Mouse (Mus musculus): ENCODE results near the gene Rpia.
A peak's percentile ranks its signal among the peaks of the same experiment; 100 is the strongest.
"Not testable (repeated sequence)": the region's sequence is repeated elsewhere in the genome, so short reads cannot be mapped to it uniquely, and the experiment has no call there.

The Rpia gene

GRCm38 (mm10) chr6:70791824-70792535, at the start of gene Rpia:
Gene Rpia, minus strand, starts transcription at chr6:70792232.
- DNase-seq: peak; percentile 97

GRCm38 (mm10) chr6:70840281-70840680, 48.2 kb upstream of the Rpia start:
- DNase-seq: no peak

- DNase-seq: no peak
Measured at GRCm38 (mm10) chr6:70838532-70838931, 46.5 kb upstream of the Rpia start.

- DNase-seq: no peak
Measured at GRCm38 (mm10) chr6:70837297-70837696, 45.3 kb upstream of the Rpia start.

- DNase-seq: no peak
Measured at GRCm38 (mm10) chr6:70831179-70831839, 39.3 kb upstream of the Rpia start.

- DNase-seq: no peak
Measured at GRCm38 (mm10) chr6:70830552-70830951, 38.5 kb upstream of the Rpia start.

GRCm38 (mm10) chr6:70829451-70829850, 37.4 kb upstream of the Rpia start:
- DNase-seq: peak; percentile 38

- peak; percentile 81 for DNase-seq
Measured at GRCm38 (mm10) chr6:70824987-70825337, 32.9 kb upstream of the Rpia start.

- peak; percentile 83 for DNase-seq
Measured at GRCm38 (mm10) chr6:70824085-70824986, 32.3 kb upstream of the Rpia start.

DNA sequence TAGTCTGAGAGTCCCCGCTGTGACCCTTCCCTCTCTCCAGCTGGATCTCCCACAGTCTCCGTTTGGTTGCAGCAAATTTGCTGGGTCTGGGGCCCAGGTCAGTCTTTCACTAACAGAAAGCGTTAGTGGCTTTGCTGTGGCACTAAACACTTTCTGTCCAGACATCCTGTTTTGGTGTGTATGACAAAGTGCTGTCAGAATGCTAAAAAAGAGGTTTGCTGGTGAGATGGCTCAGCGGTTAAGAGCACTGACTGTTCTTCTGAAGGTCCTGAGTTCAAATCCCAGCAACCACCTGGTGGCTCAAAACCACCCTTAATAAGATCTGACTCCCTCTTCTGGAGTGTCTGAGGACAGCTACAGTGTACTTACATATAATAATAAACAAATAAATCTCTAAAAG, 31.2 kb upstream of the Rpia start:
- not testable (repeated sequence) for DNase-seq

DNA sequence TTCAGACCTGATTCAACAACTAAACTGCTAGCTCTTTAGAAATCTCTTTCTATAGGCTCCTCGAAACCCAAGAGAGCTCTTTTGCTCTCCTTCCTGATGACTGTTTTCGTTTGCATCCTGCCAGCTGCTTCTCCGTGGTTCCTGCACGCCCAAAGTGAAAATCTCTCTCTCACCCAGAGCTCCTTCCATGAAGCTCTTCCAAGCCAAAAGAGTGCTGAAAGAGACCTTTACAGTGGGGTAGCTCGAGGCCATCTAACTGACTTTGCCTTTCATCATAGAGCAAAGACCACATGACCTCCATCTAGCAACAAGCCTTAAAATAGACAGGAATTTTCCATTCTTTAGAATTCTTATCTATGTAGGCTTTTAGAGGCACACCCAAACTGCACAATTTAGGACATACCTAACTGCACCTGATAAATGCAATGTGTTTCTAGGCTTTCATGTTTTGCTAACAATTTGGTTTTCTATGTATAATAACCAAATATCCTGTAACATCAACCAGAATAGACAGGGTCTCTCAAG, 30.4 kb upstream of the Rpia start:
- DNase-seq: no peak

DNA sequence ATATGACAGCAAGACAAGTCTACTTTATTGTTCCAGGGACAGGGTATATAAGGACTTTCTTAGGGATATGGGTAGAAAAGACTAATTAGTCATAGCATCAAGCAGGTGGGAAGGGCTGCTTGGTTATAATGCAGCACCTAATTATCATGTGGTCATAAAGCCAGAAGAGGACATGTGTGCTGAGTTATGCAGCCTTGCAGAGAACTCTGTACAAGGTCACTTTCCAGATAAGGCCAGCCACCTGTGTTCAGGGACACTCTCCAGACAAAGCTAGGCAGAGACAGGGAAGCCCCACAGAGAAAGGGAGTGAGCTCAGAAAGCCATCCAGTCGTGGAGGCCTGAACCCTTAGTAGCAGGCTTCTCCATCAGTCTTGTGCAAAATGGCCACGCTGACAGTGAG, 29.5 kb upstream of the Rpia start:
- DNase-seq: no peak

DNA sequence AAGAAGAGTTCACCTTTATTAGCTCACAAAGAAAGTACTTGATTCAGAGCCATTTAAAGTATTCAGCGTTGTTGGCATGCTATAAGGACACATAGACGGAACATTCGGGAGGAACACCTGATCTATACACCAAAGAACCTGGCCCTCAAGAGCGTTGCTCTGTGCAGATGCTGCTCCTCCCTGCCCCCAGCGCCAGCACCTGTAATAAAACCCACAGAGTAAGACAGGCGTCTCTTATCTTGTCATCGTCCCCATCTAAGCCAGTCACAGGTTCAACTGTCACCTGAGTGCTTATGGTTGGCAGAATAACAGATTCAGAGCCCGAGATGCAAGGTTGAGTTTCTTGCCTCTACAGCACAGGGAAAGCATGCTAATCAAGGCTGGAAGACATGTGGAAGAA, 23.4 kb upstream of the Rpia start:
- DNase-seq: peak; percentile 55

GRCm38 (mm10) chr6:70814629-70814950, 22.6 kb upstream of the Rpia start:
- no peak for DNase-seq

GRCm38 (mm10) chr6:70813921-70814628, 22.0 kb upstream of the Rpia start:
- peak; percentile 68 for DNase-seq

DNA sequence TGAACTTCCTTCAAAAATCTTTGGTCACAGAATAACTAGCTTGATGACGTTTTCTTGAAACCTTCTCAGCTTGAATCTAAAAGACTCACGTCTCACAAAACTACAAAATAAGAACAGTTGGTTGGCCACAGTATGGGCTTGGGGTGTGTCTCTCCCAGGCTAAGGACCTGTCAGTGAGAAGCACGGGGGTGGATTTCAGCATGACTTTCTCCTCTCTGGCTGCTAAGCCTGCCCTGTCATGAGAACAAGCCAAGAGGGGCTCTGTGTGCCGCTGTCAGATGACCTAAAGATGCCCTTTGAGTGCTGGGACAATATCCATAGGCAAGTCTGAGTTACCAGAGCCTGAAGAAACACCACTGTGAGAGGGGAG, 20.5 kb upstream of the Rpia start:
- DNase-seq: no peak

- peak; percentile 90 for DNase-seq
Measured at GRCm38 (mm10) chr6:70811557-70812525, 19.8 kb upstream of the Rpia start.

- no peak for DNase-seq
Measured at GRCm38 (mm10) chr6:70810524-70810923, 18.5 kb upstream of the Rpia start.

DNA sequence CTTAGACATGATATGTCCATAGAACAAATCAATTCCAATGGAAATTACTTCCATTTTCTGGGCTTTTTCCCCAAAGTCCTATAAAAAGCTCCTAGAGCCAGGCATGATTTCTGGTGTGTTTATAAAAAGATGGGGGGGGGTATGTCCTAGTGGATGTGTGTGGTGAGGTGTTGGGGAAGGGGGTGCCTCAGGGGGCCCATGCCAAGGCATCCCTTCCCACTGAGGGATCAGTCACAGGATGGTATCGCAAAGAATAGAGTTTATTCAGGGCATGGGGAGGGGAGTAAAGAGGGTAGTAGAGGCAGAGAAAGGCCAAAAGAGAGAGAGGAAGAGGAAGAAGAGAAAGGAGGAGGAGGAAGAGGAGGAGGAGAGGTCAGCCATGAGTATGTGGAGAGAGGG, 14.5 kb upstream of the Rpia start:
- DNase-seq: no peak

- peak; percentile 71 for DNase-seq
Measured at GRCm38 (mm10) chr6:70805820-70806513, 13.9 kb upstream of the Rpia start.

- DNase-seq: peak; percentile 67
Measured at GRCm38 (mm10) chr6:70805267-70805666, 13.2 kb upstream of the Rpia start.

Measured in thymus, postnatal 25 days (tissue).